Mouse (Mus musculus) megakaryocyte, embryonic 14.5 days (primary cell): ENCODE data around the gene Hist1h4f. TPM values are rescaled to one million over a fixed set of nuclear protein-coding genes. Genes with fewer than 3 reads are reported as not detected.

Experiments
- H3K27me3 ChIP-seq: replicated peaks from 2 replicates; pipeline ENCODE3; 2012; ENCODE audit warnings: inconsistent platforms
- H3K36me3 ChIP-seq: replicated peaks from 2 replicates; pipeline ENCODE3; 2012; ENCODE audit warnings: low read length, inconsistent platforms, mixed read lengths
- H3K4me1 ChIP-seq: 2 replicates; pipeline ENCODE4 v1.6.1; 2012; ENCODE audit warnings: inconsistent platforms
- H3K4me3 ChIP-seq: replicated peaks from 2 replicates; pipeline ENCODE3; 2012; ENCODE audit warnings: moderate library complexity, mild to moderate bottlenecking, inconsistent platforms
- H3K9me3 ChIP-seq: 2 replicates; pipeline ENCODE4 v1.6.1; 2012; ENCODE audit warnings: inconsistent platforms
- FLI1 ChIP-seq: IDR thresholded peaks from 2 replicates; pipeline ENCODE4 v1.6.1; 2012; ENCODE audit warnings: low read length, inconsistent platforms, mixed read lengths
- GATA1 ChIP-seq: IDR thresholded peaks from 3 replicates; pipeline ENCODE4 v1.6.1; 2012; ENCODE audit warnings: mixed read lengths, low read length, inconsistent platforms, borderline replicate concordance
- polyA plus RNA-seq: library from polyadenylated mRNA; stranded (reverse); fragments of >175 nt; gene quantifications from 2 replicates; pipeline ENCODE4 v1.2.3, GENCODE M21; 2012; ENCODE audit warnings: low replicate concordance; ENCODE audit not compliant: insufficient read depth

Hist1h4f gene
- polyA plus RNA-seq, 1 experiment, result 30.2 TPM

GRCm38 (mm10) chr13:23505662-23506345 lies 45.6 kb downstream of the Hist1h4f start:
- peak overlapping the region; percentile 89 for H3K4me3 ChIP-seq
- H3K4me1 ChIP-seq, result peaks cover 63% of the 10 kb centered on the region
- peaks cover 2% of the 10 kb centered on the region for H3K27me3 ChIP-seq
- TF ChIP-seq GATA1 (no peak), FLI1 (no peak)
- H3K9me3 ChIP-seq, result no peaks in the 10 kb centered on the region
- H3K36me3 ChIP-seq, result no peaks in the 10 kb centered on the region

GRCm38 (mm10) chr13:23503797-23504196 lies 47.7 kb downstream of the Hist1h4f start:
- Histone ChIP-seq H3K9me3 (no peaks in the 10 kb centered on the region), H3K27me3 (no peaks in the 10 kb centered on the region), H3K4me3 (peak overlapping the region; percentile 53), H3K36me3 (no peaks in the 10 kb centered on the region), H3K4me1 (peaks cover 65% of the 10 kb centered on the region)
- no peak for TF ChIP-seq FLI1
- TF ChIP-seq GATA1, result no peak

GRCm38 (mm10) chr13:23502916-23503315 lies 48.5 kb downstream of the Hist1h4f start:
- Histone ChIP-seq H3K4me1 (peaks cover 74% of the 10 kb centered on the region), H3K4me3 (no peak overlapping the region), H3K36me3 (no peaks in the 10 kb centered on the region), H3K9me3 (no peaks in the 10 kb centered on the region), H3K27me3 (no peaks in the 10 kb centered on the region)
- TF ChIP-seq FLI1, result no peak
- no peak for TF ChIP-seq GATA1

- no peaks in the 10 kb centered on the region for H3K36me3 ChIP-seq
- no peak for TF ChIP-seq FLI1
- TF ChIP-seq GATA1, result no peak
- H3K9me3 ChIP-seq, result no peaks in the 10 kb centered on the region
- no peaks in the 10 kb centered on the region for H3K27me3 ChIP-seq
- H3K4me1 ChIP-seq, result peaks cover 76% of the 10 kb centered on the region
- peak overlapping the region; percentile 71 for H3K4me3 ChIP-seq
Observed at GRCm38 (mm10) chr13:23502031-23502567, 49.3 kb downstream of the Hist1h4f start.

GRCm38 (mm10) chr13:23501511-23501910 lies 49.9 kb downstream of the Hist1h4f start:
- Histone ChIP-seq H3K9me3 (no peaks in the 10 kb centered on the region), H3K27me3 (no peaks in the 10 kb centered on the region), H3K4me3 (peak overlapping the region; percentile 73), H3K36me3 (no peaks in the 10 kb centered on the region), H3K4me1 (peaks cover 76% of the 10 kb centered on the region)
- TF ChIP-seq FLI1 (no peak), GATA1 (no peak)

Other genes with a start within 250 kb of the Hist1h4f start
- gene Zfp322a, start 182.4 kb downstream of the Hist1h4f start, polyA plus RNA-seq, result 0.07 TPM in 1 of 2 replicates, not detected in the other
- gene Abt1, start 127.8 kb downstream of the Hist1h4f start, polyA plus RNA-seq, result 1.6 and 7.8 TPM in 2 replicates
- not detected in 2 replicates for gene Btn1a1, start 85.7 kb downstream of the Hist1h4f start, polyA plus RNA-seq
- gene Btn2a2, start 62.8 kb downstream of the Hist1h4f start, polyA plus RNA-seq, result not detected in 2 replicates
- gene Hist1h4h, start 20.6 kb downstream of the Hist1h4f start, polyA plus RNA-seq, result 443 and 574 TPM in 2 replicates
- 37.2 and 163 TPM in 2 replicates for gene Hist1h2af, start 17.7 kb downstream of the Hist1h4f start, polyA plus RNA-seq
- 5.7 and 16.4 TPM in 2 replicates for gene Hist1h3g, start 16.2 kb downstream of the Hist1h4f start, polyA plus RNA-seq
- gene Hist1h2bh, start 8.3 kb downstream of the Hist1h4f start, polyA plus RNA-seq, result 1.4 and 2.0 TPM in 2 replicates
- gene Hist1h3f, start 7.6 kb downstream of the Hist1h4f start, polyA plus RNA-seq, result 7.0 TPM in 1 of 2 replicates, not detected in the other
- 0.36 and 2.1 TPM in 2 replicates for gene Hist1h1d, start 1.6 kb upstream of the Hist1h4f start, polyA plus RNA-seq
- gene Hist1h3e, start 10.7 kb upstream of the Hist1h4f start, polyA plus RNA-seq, result 17.9 and 26.5 TPM in 2 replicates
- gene Hist1h2ae, start 19.6 kb upstream of the Hist1h4f start, polyA plus RNA-seq, result 13.6 and 16.0 TPM in 2 replicates
- 16.8 and 28.8 TPM in 2 replicates for gene Hist1h2bg, start 19.7 kb upstream of the Hist1h4f start, polyA plus RNA-seq
- 7.6 and 73.0 TPM in 2 replicates for gene Hist1h2bf, start 22.5 kb upstream of the Hist1h4f start, polyA plus RNA-seq
- gene Hist1h2ad, start 22.7 kb upstream of the Hist1h4f start, polyA plus RNA-seq, result 9.6 TPM in 1 of 2 replicates, not detected in the other
- gene Hist1h3d, start 24.1 kb upstream of the Hist1h4f start, polyA plus RNA-seq, result 4.6 and 5.9 TPM in 2 replicates
- gene Hist1h4d, start 29.9 kb upstream of the Hist1h4f start, polyA plus RNA-seq, result 16.4 and 20.4 TPM in 2 replicates
- 1.1 and 1.9 TPM in 2 replicates for gene Hist1h2be, start 69.5 kb upstream of the Hist1h4f start, polyA plus RNA-seq
- gene Hist1h1e, start 70.9 kb upstream of the Hist1h4f start, polyA plus RNA-seq, result 4.7 and 22.2 TPM in 2 replicates
- gene Hist1h2ac, start 132.3 kb upstream of the Hist1h4f start, polyA plus RNA-seq, result 3.6 and 4.7 TPM in 2 replicates
- 148 and 151 TPM in 2 replicates for gene Hist1h2bc, start 132.6 kb upstream of the Hist1h4f start, polyA plus RNA-seq
- gene Hist1h1t, start 144.2 kb upstream of the Hist1h4f start, polyA plus RNA-seq, result not detected in 2 replicates
- 4.0 and 19.8 TPM in 2 replicates for gene Hist1h4c, start 146.8 kb upstream of the Hist1h4f start, polyA plus RNA-seq
- gene Hfe, start 159.2 kb upstream of the Hist1h4f start, polyA plus RNA-seq, result 10.7 TPM in 1 of 2 replicates, not detected in the other
- 353 and 402 TPM in 2 replicates for gene Hist1h1c, start 187.2 kb upstream of the Hist1h4f start, polyA plus RNA-seq
- gene Hist1h3c, start 194.0 kb upstream of the Hist1h4f start, polyA plus RNA-seq, result 12.6 TPM in 1 of 2 replicates, not detected in the other
- 7.4 TPM in 1 of 2 replicates, not detected in the other for gene Hist1h2bb, start 195.1 kb upstream of the Hist1h4f start, polyA plus RNA-seq
- gene Hist1h2ab, start 199.5 kb upstream of the Hist1h4f start, polyA plus RNA-seq, result 16.0 and 17.5 TPM in 2 replicates
- gene Hist1h3b, start 200.6 kb upstream of the Hist1h4f start, polyA plus RNA-seq, result 9.9 and 14.5 TPM in 2 replicates
- gene Hist1h4b, start 205.4 kb upstream of the Hist1h4f start, polyA plus RNA-seq, result 17.4 and 40.7 TPM in 2 replicates
- gene Hist1h4a, start 209.6 kb upstream of the Hist1h4f start, polyA plus RNA-seq, result 30.3 and 45.4 TPM in 2 replicates
- 6.6 and 7.4 TPM in 2 replicates for gene Hist1h3a, start 210.7 kb upstream of the Hist1h4f start, polyA plus RNA-seq
- gene Hist1h1a, start 212.0 kb upstream of the Hist1h4f start, polyA plus RNA-seq, result 3.3 and 3.5 TPM in 2 replicates
- gene Trim38, start 218.3 kb upstream of the Hist1h4f start, polyA plus RNA-seq, result not detected in 2 replicates